Mouse (Mus musculus): ENCODE measurements around the gene Mast4. TPM values are rescaled to one million over a fixed set of nuclear protein-coding genes. Genes with fewer than 3 reads are reported as not detected.

The Mast4 gene
- polyA plus RNA-seq, 1 experiment, result 3.7 TPM

DNA sequence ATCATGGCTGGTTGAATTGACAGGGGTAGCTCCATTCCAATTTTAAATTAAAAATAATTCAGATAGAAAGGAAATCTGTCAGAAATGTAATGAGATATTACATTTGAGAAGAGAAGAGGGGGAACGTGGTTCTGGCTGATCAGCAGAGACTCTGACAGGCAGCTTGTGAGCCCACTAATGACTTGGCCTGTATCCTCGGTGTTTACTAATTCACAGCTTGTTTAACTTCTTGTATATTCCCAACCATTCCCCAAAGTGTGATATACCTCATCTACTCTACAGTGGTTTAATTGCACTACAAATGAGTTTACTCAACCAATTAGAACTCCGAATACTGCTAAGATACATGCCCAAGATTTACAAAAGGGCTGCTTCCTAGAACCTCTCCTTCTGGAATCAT, 555.0 kb downstream of the Mast4 start:
- no peak overlapping the region for H3K4me3 ChIP-seq (ENCODE audit: insufficient read depth, low read depth, low read length)
- H3K4me1 ChIP-seq (ENCODE audit: control insufficient read depth, insufficient read depth, insufficient read length, low read length), result no peaks in the 10 kb centered on the region
- H3K27ac ChIP-seq (replicated peaks; ENCODE audit: low read depth, low read length), result no peak overlapping the region

DNA sequence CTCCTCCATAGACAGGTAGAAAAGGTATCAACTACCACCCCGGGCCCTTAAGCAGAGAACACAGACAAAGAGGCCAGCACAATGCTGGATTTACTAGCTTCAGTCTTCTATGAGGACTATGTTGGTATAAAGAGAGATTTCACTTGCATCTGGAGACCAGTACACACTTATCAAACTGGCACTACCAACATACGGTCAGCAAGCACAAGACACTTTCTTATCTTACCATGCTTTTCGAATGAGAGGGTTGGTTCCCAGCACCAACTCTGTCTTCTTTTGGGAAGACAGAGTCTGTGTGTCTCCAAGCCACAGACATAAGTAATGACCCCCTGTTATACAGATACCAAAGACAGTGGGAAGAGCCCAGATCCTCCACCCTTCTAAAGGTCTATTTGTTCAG, 555.4 kb downstream of the Mast4 start:
- no peaks in the 10 kb centered on the region for H3K4me1 ChIP-seq (ENCODE audit: control insufficient read depth, insufficient read depth, insufficient read length, low read length)
- H3K4me3 ChIP-seq (ENCODE audit: insufficient read depth, low read depth, low read length), result no peak overlapping the region

DNA sequence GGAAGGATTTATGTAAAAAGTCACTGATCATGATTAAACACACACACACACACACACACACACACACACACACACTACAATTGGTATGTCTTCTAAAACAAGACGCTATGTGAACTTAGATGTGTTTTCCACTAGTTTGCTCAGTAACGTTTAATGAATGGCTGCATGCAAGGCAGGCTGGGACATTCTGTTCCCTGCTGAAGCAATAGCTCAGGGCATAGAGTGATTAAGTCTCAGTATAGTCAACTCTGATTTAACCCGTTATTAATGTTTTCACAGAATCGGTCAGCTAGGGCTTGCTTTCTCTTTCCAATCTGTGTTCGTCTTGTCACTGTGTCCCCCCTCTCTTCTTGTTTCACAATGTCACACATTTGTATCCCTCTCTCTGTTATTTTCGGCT, 558.8 kb downstream of the Mast4 start:
- Histone ChIP-seq H3K4me3 (ENCODE audit: insufficient read depth, low read depth, low read length) (no peak overlapping the region), H3K27ac (replicated peaks; ENCODE audit: low read depth, low read length) (no peak overlapping the region), H3K4me1 (ENCODE audit: control insufficient read depth, insufficient read depth, insufficient read length, low read length) (no peaks in the 10 kb centered on the region)

More for the DNA sequence above, 555.4 kb downstream of the Mast4 start:
- H3K27ac ChIP-seq (replicated peaks; ENCODE audit: low read depth, low read length), result no peak overlapping the region

DNA sequence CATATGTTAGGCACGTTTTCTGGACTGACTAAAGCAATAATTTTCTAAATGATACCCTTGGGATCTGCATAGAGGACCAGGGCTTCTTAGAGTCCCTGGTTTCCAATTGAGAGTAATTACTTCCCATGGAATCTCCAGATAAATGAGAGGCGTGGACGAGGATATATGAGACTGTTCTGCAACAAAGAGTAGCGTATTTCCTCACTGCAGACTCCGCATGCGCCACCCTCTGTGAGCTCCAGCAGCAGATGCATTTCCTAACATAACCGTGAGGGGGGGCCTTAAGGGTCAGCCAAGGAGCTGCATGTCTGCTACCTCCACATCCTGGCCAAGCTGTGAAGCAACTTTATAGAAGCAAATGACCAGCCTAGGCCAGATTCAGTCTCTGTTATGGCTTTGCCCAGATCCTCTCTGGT, 559.5 kb downstream of the Mast4 start:
- no peak overlapping the region for H3K4me3 ChIP-seq (ENCODE audit: insufficient read depth, low read depth, low read length)
- no peak overlapping the region for H3K27ac ChIP-seq (replicated peaks; ENCODE audit: low read depth, low read length)
- 0 out of 2 replicates have a peak, but pooled peaks cover 2% of the 10 kb centered on the region for H3K4me1 ChIP-seq (ENCODE audit: control insufficient read depth, insufficient read depth, insufficient read length, low read length)

DNA sequence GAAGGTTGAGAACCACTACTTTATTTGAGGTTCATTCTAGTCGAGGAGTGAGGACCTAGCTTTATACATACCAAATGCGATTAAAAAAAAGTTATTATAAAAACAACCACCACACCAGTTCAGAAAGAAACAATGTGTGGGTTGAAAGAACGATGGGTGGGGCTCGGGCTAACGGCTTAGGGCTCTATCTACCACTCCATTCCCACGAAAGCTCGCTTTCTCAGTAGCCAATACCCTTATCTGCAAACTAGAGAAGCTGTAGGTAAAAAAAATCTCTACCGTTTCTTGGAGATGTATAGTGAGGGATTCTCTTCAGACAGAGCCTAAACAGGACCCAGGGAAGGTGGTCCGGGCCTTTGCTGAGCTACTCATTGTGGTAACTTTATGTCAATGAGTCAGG, 561.1 kb downstream of the Mast4 start:
- Histone ChIP-seq H3K27ac (replicated peaks; ENCODE audit: low read depth, low read length) (no peak overlapping the region), H3K4me3 (ENCODE audit: insufficient read depth, low read depth, low read length) (no peak overlapping the region), H3K4me1 (ENCODE audit: control insufficient read depth, insufficient read depth, insufficient read length, low read length) (0 out of 2 replicates have a peak, but pooled peaks cover 2% of the 10 kb centered on the region)

DNA sequence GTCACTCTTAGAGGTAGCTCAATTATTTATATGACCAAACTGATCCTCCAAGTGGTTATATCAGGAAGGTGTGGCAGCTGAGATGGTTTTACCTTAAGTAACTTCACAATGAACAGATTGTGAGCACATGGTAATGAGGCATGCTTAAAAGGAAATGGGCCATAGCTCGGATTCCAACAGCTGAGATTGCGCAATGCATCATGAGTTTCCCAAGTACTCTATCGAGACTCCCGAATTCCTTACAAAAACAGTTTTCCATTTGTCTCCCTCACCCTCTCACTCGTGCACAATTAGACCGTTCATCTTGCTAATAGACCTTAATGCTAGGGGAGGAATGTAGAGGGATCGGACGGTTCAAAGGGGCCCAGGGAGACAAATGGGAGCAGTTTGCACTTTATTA, 564.1 kb downstream of the Mast4 start:
- 0 out of 2 replicates have a peak, but pooled peaks cover 2% of the 10 kb centered on the region for H3K4me1 ChIP-seq (ENCODE audit: control insufficient read depth, insufficient read depth, insufficient read length, low read length)
- H3K27ac ChIP-seq (replicated peaks; ENCODE audit: low read depth, low read length), result no peak overlapping the region
- H3K4me3 ChIP-seq (ENCODE audit: insufficient read depth, low read depth, low read length), result no peak overlapping the region

DNA sequence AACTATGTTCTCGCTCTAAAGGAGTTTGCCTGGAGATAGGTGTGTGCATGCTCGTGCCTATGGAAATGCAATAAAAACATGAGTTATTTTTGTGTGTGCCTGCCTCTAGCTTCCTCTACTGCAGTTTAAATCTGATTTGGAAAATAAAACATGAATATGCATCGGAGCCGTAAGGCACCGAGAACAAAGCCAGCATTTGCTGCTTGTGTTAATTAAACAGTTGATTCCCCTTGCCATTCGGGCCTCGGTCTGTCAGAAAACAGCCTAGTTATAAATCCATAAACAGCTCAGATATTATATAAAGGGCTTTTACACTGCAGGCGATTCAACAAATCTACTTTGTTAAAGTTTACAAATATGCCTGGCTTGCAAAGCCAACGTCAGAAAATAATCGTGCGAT, 565.8 kb downstream of the Mast4 start:
- Histone ChIP-seq H3K4me3 (ENCODE audit: insufficient read depth, low read depth, low read length) (no peak overlapping the region), H3K4me1 (ENCODE audit: control insufficient read depth, insufficient read depth, insufficient read length, low read length) (0 out of 2 replicates have a peak, but pooled peaks cover 2% of the 10 kb centered on the region), H3K27ac (replicated peaks; ENCODE audit: low read depth, low read length) (no peak overlapping the region)

DNA sequence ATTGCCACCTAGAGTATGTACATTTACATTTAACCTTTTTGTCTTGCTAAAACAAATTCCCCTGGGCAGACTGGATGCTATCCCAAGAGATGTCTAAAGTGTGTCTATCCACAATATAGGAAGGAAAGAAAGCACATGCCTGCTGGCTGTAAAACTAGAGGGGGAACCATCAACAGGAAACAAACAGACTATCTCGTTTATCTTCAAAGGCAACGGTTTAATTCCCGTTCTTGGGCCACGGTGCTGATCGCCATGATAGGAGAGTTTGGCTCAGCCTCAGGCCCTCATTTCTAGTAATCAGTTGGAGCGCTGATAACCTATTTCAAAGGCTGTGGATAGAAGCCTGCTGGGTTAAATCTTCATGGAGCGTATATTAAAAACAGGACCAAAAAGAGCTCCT, 567.2 kb downstream of the Mast4 start:
- H3K4me1 ChIP-seq (ENCODE audit: control insufficient read depth, insufficient read depth, insufficient read length, low read length), result 0 out of 2 replicates have a peak, but pooled peaks cover 2% of the 10 kb centered on the region
- H3K4me3 ChIP-seq (ENCODE audit: insufficient read depth, low read depth, low read length), result no peak overlapping the region
- H3K27ac ChIP-seq (replicated peaks; ENCODE audit: low read depth, low read length), result no peak overlapping the region

DNA sequence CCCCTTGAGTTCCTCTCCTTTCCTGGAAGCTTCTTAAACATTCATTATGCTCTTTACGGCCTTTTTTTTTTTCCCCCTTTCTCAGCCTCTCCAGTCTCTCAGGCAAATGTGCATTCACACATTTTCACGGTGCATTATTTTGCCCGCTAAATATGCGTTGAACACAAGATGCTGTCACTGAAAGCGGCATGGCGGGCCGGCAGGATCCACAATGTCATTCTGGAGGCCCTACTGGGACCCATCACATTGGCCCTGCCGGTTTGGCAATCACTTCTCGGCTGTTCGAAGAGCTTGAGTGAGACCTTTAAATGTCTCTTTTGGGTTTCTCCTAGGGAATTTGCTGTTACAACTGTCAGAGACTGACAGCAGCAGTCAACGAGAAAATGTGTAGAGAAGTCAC, 569.1 kb downstream of the Mast4 start:
- no peak overlapping the region for H3K4me3 ChIP-seq (ENCODE audit: insufficient read depth, low read depth, low read length)
- no peaks in the 10 kb centered on the region for H3K4me1 ChIP-seq (ENCODE audit: control insufficient read depth, insufficient read depth, insufficient read length, low read length)
- H3K27ac ChIP-seq (replicated peaks; ENCODE audit: low read depth, low read length), result no peak overlapping the region

DNA sequence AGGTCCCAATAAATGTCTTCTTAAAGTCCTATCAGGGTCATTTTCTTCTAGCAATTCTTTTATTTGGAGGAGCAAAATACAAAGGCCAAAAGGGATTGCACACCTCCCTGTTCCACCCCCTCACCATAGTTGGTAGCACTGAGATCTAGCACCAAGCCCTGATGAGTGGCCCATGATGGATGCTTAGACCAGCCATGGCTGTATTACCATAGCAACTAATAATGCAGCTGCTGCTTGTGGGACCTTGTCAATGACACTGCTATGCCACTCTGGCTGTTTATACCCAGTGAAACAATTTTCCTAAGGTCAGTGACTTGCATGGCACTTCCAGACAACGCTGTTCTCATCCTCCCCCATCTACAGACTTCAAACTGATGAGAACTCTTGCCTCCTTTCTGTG, 570.1 kb downstream of the Mast4 start:
- Histone ChIP-seq H3K4me3 (ENCODE audit: insufficient read depth, low read depth, low read length) (no peak overlapping the region), H3K4me1 (ENCODE audit: control insufficient read depth, insufficient read depth, insufficient read length, low read length) (no peaks in the 10 kb centered on the region), H3K27ac (replicated peaks; ENCODE audit: low read depth, low read length) (no peak overlapping the region)

DNA sequence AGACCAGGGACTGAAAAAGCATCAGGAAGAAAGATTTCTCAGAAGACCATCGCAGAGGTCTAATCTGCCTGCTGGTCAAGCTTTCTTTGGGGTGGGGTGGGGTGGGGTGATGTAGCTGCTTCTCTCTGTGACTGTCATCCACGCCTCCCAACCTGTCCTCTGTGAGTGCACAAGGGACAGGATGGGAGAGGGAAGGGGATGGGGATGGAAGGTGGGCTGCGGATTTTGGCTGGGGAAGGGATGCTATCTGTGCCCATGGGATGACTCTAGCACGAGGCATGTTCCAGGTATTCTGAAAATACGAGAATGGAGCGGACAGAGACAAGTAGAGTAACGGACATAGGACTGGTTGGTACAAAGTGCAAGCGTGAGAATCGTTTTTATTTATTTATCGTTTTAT, 572.1 kb downstream of the Mast4 start:
- no peak overlapping the region for H3K27ac ChIP-seq (replicated peaks; ENCODE audit: low read depth, low read length)
- H3K4me3 ChIP-seq (ENCODE audit: insufficient read depth, low read depth, low read length), result no peak overlapping the region
- H3K4me1 ChIP-seq (ENCODE audit: control insufficient read depth, insufficient read depth, insufficient read length, low read length), result no peaks in the 10 kb centered on the region

DNA sequence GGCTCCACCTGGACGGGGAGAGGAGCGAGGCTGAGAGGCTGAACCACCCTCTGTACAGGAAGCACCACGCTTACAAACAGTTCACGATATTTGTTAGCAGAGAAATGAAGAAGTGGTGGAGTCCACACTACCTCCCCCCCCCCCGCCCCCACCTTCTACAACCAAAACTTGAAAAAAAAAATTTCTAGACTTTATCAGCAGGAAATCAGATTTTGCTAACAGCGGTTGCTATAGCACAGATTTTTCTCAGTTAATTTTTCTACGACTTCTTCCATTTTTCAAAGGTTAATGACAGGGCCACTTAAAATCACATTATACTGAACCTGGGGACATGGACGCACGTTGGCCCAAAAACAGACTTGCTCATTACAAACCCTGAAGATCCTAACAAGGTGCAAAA, 572.9 kb downstream of the Mast4 start:
- Histone ChIP-seq H3K27ac (replicated peaks; ENCODE audit: low read depth, low read length) (no peak overlapping the region), H3K4me1 (ENCODE audit: control insufficient read depth, insufficient read depth, insufficient read length, low read length) (no peaks in the 10 kb centered on the region), H3K4me3 (ENCODE audit: insufficient read depth, low read depth, low read length) (no peak overlapping the region)

DNA sequence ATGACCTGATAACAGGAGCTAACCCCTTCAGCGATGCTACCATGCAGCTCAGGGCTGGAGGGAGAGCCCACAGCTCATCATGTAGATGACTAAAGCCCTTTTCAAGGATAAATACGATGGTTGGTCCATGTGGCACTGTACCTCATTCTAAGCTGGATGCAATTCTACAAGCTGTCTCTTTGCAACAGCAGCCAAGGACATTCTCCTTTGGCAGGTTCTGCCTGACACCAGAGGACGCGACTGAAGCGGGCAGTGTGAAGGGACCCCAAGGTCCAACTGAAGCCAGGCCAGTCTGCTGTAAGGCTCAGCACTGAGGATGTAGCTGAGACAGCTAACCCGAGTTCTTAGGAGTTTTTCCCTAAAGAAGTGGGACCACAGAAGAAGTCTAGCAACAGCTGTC, 576.3 kb downstream of the Mast4 start:
- H3K27ac ChIP-seq (replicated peaks; ENCODE audit: low read depth, low read length), result no peak overlapping the region

DNA sequence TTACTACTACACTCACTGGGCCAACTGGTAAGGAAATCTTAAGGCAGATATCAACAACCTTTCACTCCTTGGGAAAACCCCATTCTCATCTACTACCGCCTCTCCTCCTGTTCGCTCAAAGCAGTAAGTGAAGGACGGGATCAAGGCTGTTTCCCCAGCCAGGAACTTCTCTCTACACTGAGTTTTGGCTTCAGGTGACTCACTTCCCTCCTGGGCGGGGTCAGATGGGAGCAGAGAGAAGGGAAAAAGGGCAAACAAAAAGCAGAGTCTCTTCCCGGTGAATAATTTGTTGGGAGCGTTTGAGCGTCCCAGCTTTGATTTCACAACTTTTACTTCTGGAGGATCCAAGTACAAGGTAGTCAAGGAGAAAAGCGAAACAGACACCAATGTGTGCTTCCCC, 578.2 kb downstream of the Mast4 start:
- H3K27ac ChIP-seq (replicated peaks; ENCODE audit: low read depth, low read length), result no peak overlapping the region
- no peak overlapping the region for H3K4me3 ChIP-seq (ENCODE audit: insufficient read depth, low read depth, low read length)
- H3K4me1 ChIP-seq (ENCODE audit: control insufficient read depth, insufficient read depth, insufficient read length, low read length), result no peaks in the 10 kb centered on the region

More for the DNA sequence above, 576.3 kb downstream of the Mast4 start:
- no peaks in the 10 kb centered on the region for H3K4me1 ChIP-seq (ENCODE audit: control insufficient read depth, insufficient read depth, insufficient read length, low read length)
- no peak overlapping the region for H3K4me3 ChIP-seq (ENCODE audit: insufficient read depth, low read depth, low read length)

DNA sequence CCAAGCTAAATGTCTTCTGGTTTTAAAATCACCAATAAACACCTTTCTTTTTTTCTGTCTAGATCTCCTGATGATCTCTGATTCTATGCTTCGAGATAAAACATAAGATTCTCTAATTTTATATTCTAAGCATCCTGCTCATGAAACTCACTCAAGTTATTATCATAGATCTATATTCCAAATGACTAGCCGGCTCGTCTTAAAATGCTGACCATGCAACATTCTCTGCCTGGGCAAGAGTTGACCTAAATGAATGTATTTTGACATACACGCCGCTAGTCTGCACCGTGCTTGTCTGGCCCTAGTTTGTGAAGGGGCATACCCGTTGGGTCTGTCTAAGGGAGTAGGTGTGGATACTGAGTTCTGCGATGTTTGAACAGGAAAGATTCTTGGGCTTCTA, 579.2 kb downstream of the Mast4 start:
- Histone ChIP-seq H3K4me1 (ENCODE audit: control insufficient read depth, insufficient read depth, insufficient read length, low read length) (no peaks in the 10 kb centered on the region), H3K4me3 (ENCODE audit: insufficient read depth, low read depth, low read length) (no peak overlapping the region), H3K27ac (replicated peaks; ENCODE audit: low read depth, low read length) (no peak overlapping the region)

DNA sequence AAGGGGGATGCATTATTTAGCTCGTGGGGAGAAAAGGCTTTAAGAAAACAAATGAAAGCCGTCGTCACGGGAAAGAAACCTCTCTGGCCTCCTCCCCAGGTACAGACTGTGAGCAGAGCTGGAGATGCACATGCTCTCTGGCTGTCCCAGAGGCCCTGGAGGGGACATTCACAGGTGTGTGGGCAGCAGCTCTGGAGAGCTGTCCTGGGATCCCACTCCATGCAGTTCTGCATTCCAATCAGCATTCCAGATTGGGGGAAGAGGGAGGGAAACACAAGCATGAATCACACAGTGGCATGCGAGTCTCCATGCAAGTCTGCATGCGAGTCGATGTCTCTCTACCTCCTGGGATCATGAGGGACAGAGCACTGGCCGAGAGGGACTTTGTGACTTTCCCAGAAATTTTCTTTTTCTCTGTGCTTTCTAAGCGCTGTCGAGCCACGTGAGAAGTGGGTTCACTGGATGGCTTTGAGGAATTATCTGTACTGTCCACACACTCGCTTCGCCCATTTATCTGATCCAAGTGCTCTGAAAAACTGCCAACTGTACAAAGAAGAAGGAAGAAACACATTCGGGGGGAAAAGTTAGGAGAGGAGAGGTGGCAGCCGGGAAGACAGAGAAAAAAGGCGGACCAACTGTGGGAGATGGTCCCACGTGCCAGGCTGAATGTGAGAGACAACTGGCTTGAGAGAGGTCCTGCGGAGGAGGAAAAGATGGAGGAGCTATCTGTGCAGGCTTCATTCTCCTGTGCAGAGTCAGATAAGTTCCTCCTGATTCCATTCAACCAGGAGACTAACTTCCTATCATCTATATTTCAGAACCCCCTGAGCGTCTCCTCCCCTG, 580.4 kb downstream of the Mast4 start:
- Histone ChIP-seq H3K4me1 (ENCODE audit: control insufficient read depth, insufficient read depth, insufficient read length, low read length) (no peaks in the 10 kb centered on the region), H3K4me3 (ENCODE audit: insufficient read depth, low read depth, low read length) (no peak overlapping the region), H3K27ac (replicated peaks; ENCODE audit: low read depth, low read length) (no peak overlapping the region)

All from brown adipose tissue, adult 24 weeks (tissue).